Mouse (Mus musculus): ENCODE data around the gene Ly6g6e.
"Not testable (repeated sequence)": the region's sequence is repeated elsewhere in the genome, so short reads cannot be mapped to it uniquely, and the experiment has no call there.

Ly6g6e gene

GRCm38 (mm10) chr17:35104754-35105153 lies 28.1 kb downstream of the Ly6g6e start:
- no peak for DNase-seq

GRCm38 (mm10) chr17:35105740-35106389 lies 29.2 kb downstream of the Ly6g6e start:
- DNase-seq: peak; percentile 27 to 41

GRCm38 (mm10) chr17:35106522-35106921 lies 29.8 kb downstream of the Ly6g6e start:
- DNase-seq: no peak

- no peak for DNase-seq
Measured at GRCm38 (mm10) chr17:35108097-35108496, 31.4 kb downstream of the Ly6g6e start, which contains the start of gene Ly6g5c. Ly6g5c (plus strand) TSS chr17:35108279.

GRCm38 (mm10) chr17:35111774-35112173 lies 35.1 kb downstream of the Ly6g6e start:
- no peak for DNase-seq

GRCm38 (mm10) chr17:35115046-35116019 lies 38.6 kb downstream of the Ly6g6e start, which contains the start of gene Ly6g5b:
Ly6g5b (minus strand) TSS chr17:35115428.
- no peak for DNase-seq

- DNase-seq: no peak
Measured at GRCm38 (mm10) chr17:35120745-35121142, 44.0 kb downstream of the Ly6g6e start.

- DNase-seq: peak; percentile 98 to 99
Measured at GRCm38 (mm10) chr17:35121143-35121799, 44.6 kb downstream of the Ly6g6e start, which contains the start of gene Gpank1. Gpank1 (plus strand) TSS chr17:35121455.

GRCm38 (mm10) chr17:35121871-35122303 lies 45.2 kb downstream of the Ly6g6e start, which contains the start of gene Csnk2b:
Csnk2b (minus strand) TSS chr17:35122053.
- DNase-seq: peak; percentile 19 to 23

- not testable (repeated sequence) for DNase-seq
Measured at GRCm38 (mm10) chr17:35123287-35123686, 46.6 kb downstream of the Ly6g6e start.

GRCm38 (mm10) chr17:35124261-35124896 lies 47.7 kb downstream of the Ly6g6e start:
- not testable (repeated sequence) for DNase-seq

- no peak for DNase-seq
Measured at GRCm38 (mm10) chr17:35125081-35125480, 48.4 kb downstream of the Ly6g6e start.

- peak in 1 of 2 experiments; percentile 42 for DNase-seq
Measured at GRCm38 (mm10) chr17:35125578-35125977, 48.9 kb downstream of the Ly6g6e start.

GRCm38 (mm10) chr17:35126206-35126611 lies 49.5 kb downstream of the Ly6g6e start, which contains the start of gene D17H6S53E:
D17H6S53E (plus strand) TSS chr17:35126373.
- peak; percentile 81 to 86 for DNase-seq

GRCm38 (mm10) chr17:35127017-35127416 lies 50.3 kb downstream of the Ly6g6e start:
- DNase-seq: no peak
